Mouse (Mus musculus) pancreas, adult 10 weeks (tissue): ENCODE data around the gene Mtx2. TPM values are rescaled to one million over a fixed set of nuclear protein-coding genes. Genes with fewer than 3 reads are reported as not detected.

Experiments used
- polyA plus RNA-seq: library from polyadenylated mRNA; stranded (reverse); fragments of 350-450 nt; fragmentation: Illumina TruSeq; extraction: RNeasy Lipid Tissue Mini Kit (QIAGEN cat#74804); gene quantifications from one replicate; pipeline ENCODE4 v1.2.3, GENCODE M21; 2015; ENCODE audit warnings: low read depth, low replicate concordance; ENCODE audit not compliant: insufficient read depth

Gene Mtx2
- 7.6 TPM for polyA plus RNA-seq

GRCm38 (mm10) chr2:74825730-74826430 is at the start of gene Mtx2:
Gene Mtx2 (plus strand): TSS chr2:74825803.

Other genes with a start within 250 kb of the Mtx2 start
- 2.7 TPM for gene Lnpk, start 246.4 kb upstream of the Mtx2 start, polyA plus RNA-seq
- gene Evx2, start 166.2 kb upstream of the Mtx2 start, polyA plus RNA-seq: not detected
- not detected for gene Hoxd13, start 157.5 kb upstream of the Mtx2 start, polyA plus RNA-seq
- not detected for gene Hoxd12, start 150.8 kb upstream of the Mtx2 start, polyA plus RNA-seq
- gene Hoxd11, start 146.2 kb upstream of the Mtx2 start, polyA plus RNA-seq: not detected
- gene Hoxd10, start 133.9 kb upstream of the Mtx2 start, polyA plus RNA-seq: not detected
- gene Hoxd9, start 128.1 kb upstream of the Mtx2 start, polyA plus RNA-seq: 0.50 TPM
- 4.5 TPM for gene Hoxd8, start 121.2 kb upstream of the Mtx2 start, polyA plus RNA-seq
- not detected for gene Hoxd3, start 113.9 kb upstream of the Mtx2 start, polyA plus RNA-seq
- 1.6 TPM for gene Hoxd4, start 113.9 kb upstream of the Mtx2 start, polyA plus RNA-seq
- gene Gm28230, start 99.1 kb upstream of the Mtx2 start, polyA plus RNA-seq: 0.35 TPM
- not detected for gene Hoxd1, start 62.8 kb upstream of the Mtx2 start, polyA plus RNA-seq